Comparison of ENCODE assay signal across 1 mouse cellular context in genomic region chr7:122260055-122260602, GRCm38 (mm10).
TF ChIP-seq lines count a peak whose summit lies in the region.

No protein-coding gene starts in this region.

TF ChIP-seq in CH12.LX, 34 proteins besides CTCF, POLR2A, EP300 and RAD21 (continued from another document):
- peak; percentile 64; the same call in 1 of the 2 replicates for TF ChIP-seq MEF2A (IDR thresholded peaks at IDR 0.05; ENCODE audit: borderline replicate concordance, low read depth, low read length)
- TF ChIP-seq PAX5 (IDR thresholded peaks at IDR 0.05; ENCODE audit: low read length): no peak
- no peak for TF ChIP-seq ZKSCAN1 (IDR thresholded peaks at IDR 0.05; ENCODE audit: borderline replicate concordance, low read depth, low read length)
- peak; percentile 50; the same call in 1 of the 2 replicates for TF ChIP-seq MXI1 (IDR thresholded peaks at IDR 0.05; ENCODE audit: low read depth, low read length)
- TF ChIP-seq TBP (conservative IDR thresholded peaks at IDR 0.05; ENCODE audit: low read depth, low read length): 0 out of 2 replicates have a peak, but pooled peaks have one; percentile 10
- TF ChIP-seq MAZ (IDR thresholded peaks at IDR 0.05; ENCODE audit: low read depth, low read length): 0 out of 2 replicates have a peak, but pooled peaks have one; percentile 68
- peak; percentile 24; the same call in 1 of the 2 replicates for TF ChIP-seq MAFK (IDR thresholded peaks at IDR 0.05; ENCODE audit: insufficient replicate concordance, low read length)
TF ChIP-seq in CH12.LX: peak in this region for 19.
